8 mouse cellular contexts compared by ENCODE assay signal in the genomic region with DNA sequence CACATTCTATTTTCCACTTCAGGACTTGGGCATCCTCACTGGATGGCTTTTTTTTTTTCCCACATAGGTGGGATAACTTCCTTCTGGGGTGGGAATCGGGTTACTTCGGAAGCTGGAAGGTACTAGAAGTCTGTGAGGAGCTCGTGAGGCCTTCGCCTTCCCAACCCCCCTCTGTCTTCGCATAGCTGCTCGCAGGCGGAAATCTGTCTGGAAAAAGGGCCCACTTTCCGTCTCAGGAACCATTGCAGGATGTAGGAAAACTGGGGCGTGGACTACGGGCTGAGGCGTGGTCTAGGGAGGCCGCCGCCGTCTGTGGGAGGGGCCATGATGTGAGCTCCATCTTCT. TPM values are rescaled to one million over a fixed set of nuclear protein-coding genes. Genes with fewer than 3 reads are reported as not detected.
DNase-seq lines count a peak whose midpoint lies in the region; ATAC-seq and TF ChIP-seq lines count a peak whose summit lies in the region.

No protein-coding gene starts in this region.

- no peak overlapping the region for H3K4me3 ChIP-seq in kidney, postnatal 0 days (replicated peaks; ENCODE audit: low read depth, low read length)
- peak overlapping the region; percentile 93 for H3K4me3 ChIP-seq in embryonic facial prominence, embryonic 10.5 days
- peak overlapping the region; percentile 91 for H3K4me3 ChIP-seq in hindbrain, embryonic 16.5 days (ENCODE audit: low read length)
- H3K4me3 ChIP-seq in midbrain, embryonic 15.5 days: peak overlapping the region; percentile 75

- H3K9me3 ChIP-seq in kidney, postnatal 0 days (replicated peaks; ENCODE audit: low read length): no peaks in the 10 kb centered on the region
- no peaks in the 10 kb centered on the region for H3K9me3 ChIP-seq in embryonic facial prominence, embryonic 10.5 days
- H3K9me3 ChIP-seq in hindbrain, embryonic 16.5 days (ENCODE audit: control insufficient read depth, low read length): no peaks in the 10 kb centered on the region
- no peaks in the 10 kb centered on the region for H3K9me3 ChIP-seq in midbrain, embryonic 15.5 days

- H3K27ac ChIP-seq in kidney, postnatal 0 days: peak overlapping the region; percentile 84
- peak overlapping the region; percentile 99 for H3K27ac ChIP-seq in embryonic facial prominence, embryonic 10.5 days (replicated peaks)
- peak overlapping the region; percentile 97 for H3K27ac ChIP-seq in hindbrain, embryonic 16.5 days (ENCODE audit: low read depth, low read length)
- peak overlapping the region; percentile 97 for H3K27ac ChIP-seq in midbrain, embryonic 15.5 days

- TF ChIP-seq CTCF in kidney, postnatal 0 days (IDR thresholded peaks at IDR 0.05; ENCODE audit: low read depth): no peak

- peaks cover 24% of the 10 kb centered on the region for H3K4me1 ChIP-seq in kidney, postnatal 0 days (replicated peaks; ENCODE audit: insufficient read depth, low read length)
- H3K4me1 ChIP-seq in embryonic facial prominence, embryonic 10.5 days: peaks cover 56% of the 10 kb centered on the region
- peaks cover 23% of the 10 kb centered on the region for H3K4me1 ChIP-seq in hindbrain, embryonic 16.5 days (ENCODE audit: control insufficient read depth, insufficient read depth, low read depth, low read length)
- H3K4me1 ChIP-seq in midbrain, embryonic 15.5 days: peaks cover 43% of the 10 kb centered on the region

- DNase-seq in kidney, postnatal 0 days (ENCODE audit: low spot score): no peak
- no peak for DNase-seq in kidney, adult 18-20 months
- no peak for DNase-seq in embryonic facial prominence, embryonic 10.5 days (ENCODE audit: low spot score)
- DNase-seq in adipocyte (ENCODE audit: low spot score): no peak
- DNase-seq in thymus, postnatal 4 days: no peak
- no peak for DNase-seq in right cerebral cortex, adult 18-20 months

- peak overlapping the region; percentile 24; the same call in 1 of the 2 replicates for H3K9ac ChIP-seq in kidney, postnatal 0 days (ENCODE audit: low read depth, low read length)
- peak overlapping the region; percentile 98 for H3K9ac ChIP-seq in hindbrain, embryonic 16.5 days (ENCODE audit: low read depth, low read length)
- peak overlapping the region; percentile 88 for H3K9ac ChIP-seq in midbrain, embryonic 15.5 days

- no peak; the same call in 1 of the 2 replicates for ATAC-seq in kidney, postnatal 0 days (replicated peaks; ENCODE audit: low FRiP score, low read depth)
- ATAC-seq in hindbrain, embryonic 16.5 days: no peak
- no peak for ATAC-seq in midbrain, embryonic 15.5 days (replicated peaks)

- H3K36me3 ChIP-seq in kidney, postnatal 0 days (ENCODE audit: insufficient read depth, low read length): peaks cover 12% of the 10 kb centered on the region; the same call in 1 of the 2 replicates
- H3K36me3 ChIP-seq in embryonic facial prominence, embryonic 10.5 days (replicated peaks): peaks cover 33% of the 10 kb centered on the region
- peaks cover 2% of the 10 kb centered on the region; the same call in 1 of the 2 replicates for H3K36me3 ChIP-seq in hindbrain, embryonic 16.5 days (ENCODE audit: control insufficient read depth, insufficient read depth, low read length)
- H3K36me3 ChIP-seq in midbrain, embryonic 15.5 days (replicated peaks): no peaks in the 10 kb centered on the region; the same call in 1 of the 2 replicates

- under 1% methylated on average over 14 of the region's 14 CpGs for WGBS in kidney, postnatal 0 days
- under 1% methylated on average over 14 of the region's 14 CpGs for WGBS in embryonic facial prominence, embryonic 10.5 days
- 0% methylated on average over 14 of the region's 14 CpGs for WGBS in hindbrain, embryonic 16.5 days
- WGBS in midbrain, embryonic 15.5 days: under 1% methylated on average over 14 of the region's 14 CpGs

- peak overlapping the region; percentile 93 for H3K4me2 ChIP-seq in kidney, postnatal 0 days (ENCODE audit: low read length)
- H3K4me2 ChIP-seq in hindbrain, embryonic 16.5 days (ENCODE audit: low read length): peak overlapping the region; percentile 92
- peak overlapping the region; percentile 94 for H3K4me2 ChIP-seq in midbrain, embryonic 15.5 days

- H3K27me3 ChIP-seq in kidney, postnatal 0 days (ENCODE audit: insufficient read depth, low read length): no peaks in the 10 kb centered on the region
- H3K27me3 ChIP-seq in embryonic facial prominence, embryonic 10.5 days (replicated peaks; ENCODE audit: low read depth, poor library complexity, severe bottlenecking): no peaks in the 10 kb centered on the region
- H3K27me3 ChIP-seq in hindbrain, embryonic 16.5 days (replicated peaks; ENCODE audit: control insufficient read depth, insufficient read depth, low read length): no peaks in the 10 kb centered on the region
- no peaks in the 10 kb centered on the region for H3K27me3 ChIP-seq in midbrain, embryonic 15.5 days (replicated peaks)

RNA-seq across cellular contexts. Expression of a gene that starts 0.2 kb away (rescaled TPM):
- polyA plus RNA-seq in kidney, postnatal 0 days (2015; fragmentation: Nextera tagmentation; extraction: Ambion mirVana): 44.2 and 52.7 TPM in 2 replicates
- 95.9 and 98.1 TPM in 2 replicates for polyA plus RNA-seq in embryonic facial prominence, embryonic 10.5 days (2016; fragmentation: Nextera tagmentation; extraction: Ambion mirVana)
- polyA plus RNA-seq in hindbrain, embryonic 16.5 days (2015; fragmentation: Nextera tagmentation; extraction: Ambion mirVana): 38.0 and 38.7 TPM in 2 replicates
- polyA plus RNA-seq in midbrain, embryonic 15.5 days (2015; fragmentation: Nextera tagmentation; extraction: Ambion mirVana): 56.4 and 59.5 TPM in 2 replicates

RNA-seq across cellular contexts. Expression of a gene that starts 22.9 kb away (rescaled TPM):
- polyA plus RNA-seq in kidney, postnatal 0 days (2015; fragmentation: Nextera tagmentation; extraction: Ambion mirVana): 537 and 556 TPM in 2 replicates
- 303 and 309 TPM in 2 replicates for polyA plus RNA-seq in embryonic facial prominence, embryonic 10.5 days (2016; fragmentation: Nextera tagmentation; extraction: Ambion mirVana)
- 349 and 361 TPM in 2 replicates for polyA plus RNA-seq in hindbrain, embryonic 16.5 days (2015; fragmentation: Nextera tagmentation; extraction: Ambion mirVana)
- polyA plus RNA-seq in midbrain, embryonic 15.5 days (2015; fragmentation: Nextera tagmentation; extraction: Ambion mirVana): 290 and 305 TPM in 2 replicates

RNA-seq across cellular contexts. Expression of a gene that starts 34.8 kb away (rescaled TPM):
- polyA plus RNA-seq in kidney, postnatal 0 days (2015; fragmentation: Nextera tagmentation; extraction: Ambion mirVana): 25.5 and 26.0 TPM in 2 replicates
- 24.4 and 25.0 TPM in 2 replicates for polyA plus RNA-seq in embryonic facial prominence, embryonic 10.5 days (2016; fragmentation: Nextera tagmentation; extraction: Ambion mirVana)
- 31.8 and 32.6 TPM in 2 replicates for polyA plus RNA-seq in hindbrain, embryonic 16.5 days (2015; fragmentation: Nextera tagmentation; extraction: Ambion mirVana)
- polyA plus RNA-seq in midbrain, embryonic 15.5 days (2015; fragmentation: Nextera tagmentation; extraction: Ambion mirVana): 16.8 and 18.9 TPM in 2 replicates

RNA-seq across cellular contexts. Expression of a gene that starts 35.2 kb away (rescaled TPM):
- polyA plus RNA-seq in kidney, postnatal 0 days (2015; fragmentation: Nextera tagmentation; extraction: Ambion mirVana): 43.7 and 44.6 TPM in 2 replicates
- 56.2 and 58.5 TPM in 2 replicates for polyA plus RNA-seq in embryonic facial prominence, embryonic 10.5 days (2016; fragmentation: Nextera tagmentation; extraction: Ambion mirVana)
- 38.4 and 38.5 TPM in 2 replicates for polyA plus RNA-seq in hindbrain, embryonic 16.5 days (2015; fragmentation: Nextera tagmentation; extraction: Ambion mirVana)
- 60.5 and 60.8 TPM in 2 replicates for polyA plus RNA-seq in midbrain, embryonic 15.5 days (2015; fragmentation: Nextera tagmentation; extraction: Ambion mirVana)

RNA-seq across cellular contexts. Expression of a gene that starts 46.8 kb away (rescaled TPM):
- 10.2 and 10.5 TPM in 2 replicates for polyA plus RNA-seq in kidney, postnatal 0 days (2015; fragmentation: Nextera tagmentation; extraction: Ambion mirVana)
- 45.2 and 50.1 TPM in 2 replicates for polyA plus RNA-seq in embryonic facial prominence, embryonic 10.5 days (2016; fragmentation: Nextera tagmentation; extraction: Ambion mirVana)
- 21.5 and 22.7 TPM in 2 replicates for polyA plus RNA-seq in hindbrain, embryonic 16.5 days (2015; fragmentation: Nextera tagmentation; extraction: Ambion mirVana)
- 53.4 and 54.6 TPM in 2 replicates for polyA plus RNA-seq in midbrain, embryonic 15.5 days (2015; fragmentation: Nextera tagmentation; extraction: Ambion mirVana)

Comparison
In these comparisons a context has a peak if more than half of its experiments do, and no peak if none do; other contexts are left out.
1. H3K9ac ChIP-seq: peak in every context shown above with its lines; median percentile 98 in hindbrain, embryonic 16.5 days; 88 in midbrain, embryonic 15.5 days; 24 in kidney, postnatal 0 days.